Mouse (Mus musculus): ENCODE results near the gene A1cf.

- TF ChIP-seq POLR2A (IDR thresholded peaks at IDR 0.05; ENCODE audit: borderline replicate concordance, insufficient read depth, low read length) (no peak), CTCF (IDR thresholded peaks at IDR 0.05; ENCODE audit: borderline replicate concordance, insufficient read depth, low read depth, low read length) (no peak)
Observed at GRCm38 (mm10) chr19:31871377-31871776, 2.8 kb downstream of the A1cf start.

All from cerebellum, adult 2 months (tissue).